Mouse (Mus musculus): Measurements from ENCODE around the gene Fzr1. TPM values are rescaled to one million over a fixed set of nuclear protein-coding genes. Genes with fewer than 3 reads are reported as not detected.

Fzr1 gene
- polyA plus RNA-seq, 1 experiment from 2014 or later, result 149 TPM

GRCm38 (mm10) chr10:81335393-81336340, 42.6 kb downstream of the Fzr1 start:
- H3K27ac ChIP-seq (ENCODE audit: low read depth, low read length), result 0 out of 2 replicates have a peak overlapping the region, but pooled peaks have one; percentile 17
- no peaks in the 10 kb centered on the region for H3K9me3 ChIP-seq (ENCODE audit: control insufficient read depth, low read length)
- no peak overlapping the region for H3K4me3 ChIP-seq (ENCODE audit: low read length)
- 35% methylated on average over 17 of the region's 19 CpGs for WGBS
- ATAC-seq, result 0 out of 2 replicates have a peak, but pooled peaks have one; percentile 37
- no peak overlapping the region for H3K9ac ChIP-seq (ENCODE audit: low read depth, low read length)
- no peaks in the 10 kb centered on the region; the same call in 1 of the 2 replicates for H3K4me1 ChIP-seq (ENCODE audit: control insufficient read depth, insufficient read depth, low read depth, low read length)
- H3K4me2 ChIP-seq (ENCODE audit: low read length), result no peak overlapping the region
- H3K36me3 ChIP-seq (ENCODE audit: control insufficient read depth, insufficient read depth, low read length), result no peaks in the 10 kb centered on the region
- H3K27me3 ChIP-seq (replicated peaks; ENCODE audit: control insufficient read depth, insufficient read depth, low read length), result peaks cover 12% of the 10 kb centered on the region

- no peak overlapping the region for H3K4me2 ChIP-seq (ENCODE audit: low read length)
These were observed 44.0 kb downstream of the Fzr1 start for GRCm38 (mm10) chr10:81334324-81334723.

GRCm38 (mm10) chr10:81332277-81332676, 46.0 kb downstream of the Fzr1 start:
- Histone ChIP-seq H3K4me1 (ENCODE audit: control insufficient read depth, insufficient read depth, low read depth, low read length) (no peaks in the 10 kb centered on the region; the same call in 1 of the 2 replicates), H3K4me3 (ENCODE audit: low read length) (no peak overlapping the region; the same call in 1 of the 2 replicates), H3K9me3 (ENCODE audit: control insufficient read depth, low read length) (no peaks in the 10 kb centered on the region), H3K4me2 (ENCODE audit: low read length) (0 out of 2 replicates have a peak overlapping the region, but pooled peaks have one; percentile 7), H3K9ac (ENCODE audit: low read depth, low read length) (no peak overlapping the region), H3K27ac (ENCODE audit: low read depth, low read length) (no peak overlapping the region), H3K36me3 (ENCODE audit: control insufficient read depth, insufficient read depth, low read length) (no peaks in the 10 kb centered on the region), H3K27me3 (replicated peaks; ENCODE audit: control insufficient read depth, insufficient read depth, low read length) (peaks cover 10% of the 10 kb centered on the region)
- no peak for ATAC-seq
- 14% methylated on average over 29 of the region's 29 CpGs for WGBS

More at GRCm38 (mm10) chr10:81334324-81334723, 44.0 kb downstream of the Fzr1 start:
- H3K27ac ChIP-seq (ENCODE audit: low read depth, low read length), result no peak overlapping the region
- no peaks in the 10 kb centered on the region for H3K36me3 ChIP-seq (ENCODE audit: control insufficient read depth, insufficient read depth, low read length)
- H3K4me1 ChIP-seq (ENCODE audit: control insufficient read depth, insufficient read depth, low read depth, low read length), result no peaks in the 10 kb centered on the region; the same call in 1 of the 2 replicates
- no peaks in the 10 kb centered on the region for H3K9me3 ChIP-seq (ENCODE audit: control insufficient read depth, low read length)
- 58% methylated on average over 11 of the region's 11 CpGs for WGBS
- peaks cover 10% of the 10 kb centered on the region for H3K27me3 ChIP-seq (replicated peaks; ENCODE audit: control insufficient read depth, insufficient read depth, low read length)
- no peak overlapping the region for H3K9ac ChIP-seq (ENCODE audit: low read depth, low read length)
- no peak for ATAC-seq
- H3K4me3 ChIP-seq (ENCODE audit: low read length), result no peak overlapping the region

GRCm38 (mm10) chr10:81330007-81330406, 48.3 kb downstream of the Fzr1 start:
- Histone ChIP-seq H3K27me3 (replicated peaks; ENCODE audit: control insufficient read depth, insufficient read depth, low read length) (peaks cover 10% of the 10 kb centered on the region), H3K9ac (ENCODE audit: low read depth, low read length) (no peak overlapping the region), H3K4me1 (ENCODE audit: control insufficient read depth, insufficient read depth, low read depth, low read length) (no peaks in the 10 kb centered on the region; the same call in 1 of the 2 replicates), H3K36me3 (ENCODE audit: control insufficient read depth, insufficient read depth, low read length) (peaks cover 19% of the 10 kb centered on the region), H3K27ac (ENCODE audit: low read depth, low read length) (no peak overlapping the region), H3K9me3 (ENCODE audit: control insufficient read depth, low read length) (no peaks in the 10 kb centered on the region), H3K4me3 (ENCODE audit: low read length) (no peak overlapping the region), H3K4me2 (ENCODE audit: low read length) (no peak overlapping the region)
- no peak for ATAC-seq
- 52% methylated on average over 4 of the region's 4 CpGs for WGBS

GRCm38 (mm10) chr10:81329194-81329975, 48.9 kb downstream of the Fzr1 start:
- ATAC-seq, result no peak
- 74% methylated on average over 10 of the region's 10 CpGs for WGBS
- H3K9ac ChIP-seq (ENCODE audit: low read depth, low read length), result peak overlapping the region; percentile 22; the same call in 1 of the 2 replicates

GRCm38 (mm10) chr10:81328386-81328785, 49.9 kb downstream of the Fzr1 start, which contains the start of gene Tbxa2r:
TSS of gene Tbxa2r (plus strand) at chr10:81328731.
- H3K4me1 ChIP-seq (ENCODE audit: control insufficient read depth, insufficient read depth, low read depth, low read length), result no peaks in the 10 kb centered on the region
- no peak within 1 kb of the TSS for H3K4me3 ChIP-seq (ENCODE audit: low read length)
- H3K27me3 ChIP-seq (replicated peaks; ENCODE audit: control insufficient read depth, insufficient read depth, low read length), result peaks cover 10% of the 10 kb centered on the region
- H3K36me3 ChIP-seq (ENCODE audit: control insufficient read depth, insufficient read depth, low read length), result peaks cover 35% of the 10 kb centered on the region
- 0 out of 2 replicates have a peak within 1 kb of the TSS, but pooled peaks have one; percentile 3 for H3K27ac ChIP-seq (ENCODE audit: low read depth, low read length)
- WGBS, result 14% methylated on average over 9 of the region's 10 CpGs
- H3K9ac ChIP-seq (ENCODE audit: low read depth, low read length), result peak within 1 kb of the TSS; percentile 22
- no peak for ATAC-seq
- H3K9me3 ChIP-seq (ENCODE audit: control insufficient read depth, low read length), result no peaks in the 10 kb centered on the region
- H3K4me2 ChIP-seq (ENCODE audit: low read length), result no peak within 1 kb of the TSS; the same call in 1 of the 2 replicates

More at GRCm38 (mm10) chr10:81329194-81329975, 48.9 kb downstream of the Fzr1 start:
- Histone ChIP-seq H3K27me3 (replicated peaks; ENCODE audit: control insufficient read depth, insufficient read depth, low read length) (peaks cover 10% of the 10 kb centered on the region), H3K9me3 (ENCODE audit: control insufficient read depth, low read length) (no peaks in the 10 kb centered on the region), H3K36me3 (ENCODE audit: control insufficient read depth, insufficient read depth, low read length) (peaks cover 25% of the 10 kb centered on the region), H3K27ac (ENCODE audit: low read depth, low read length) (no peak overlapping the region), H3K4me3 (ENCODE audit: low read length) (no peak overlapping the region), H3K4me1 (ENCODE audit: control insufficient read depth, insufficient read depth, low read depth, low read length) (no peaks in the 10 kb centered on the region), H3K4me2 (ENCODE audit: low read length) (no peak overlapping the region)

GRCm38 (mm10) chr10:81327959-81328358, 50.4 kb downstream of the Fzr1 start:
- Histone ChIP-seq H3K4me1 (ENCODE audit: control insufficient read depth, insufficient read depth, low read depth, low read length) (no peaks in the 10 kb centered on the region), H3K4me2 (ENCODE audit: low read length) (no peak overlapping the region), H3K9ac (ENCODE audit: low read depth, low read length) (no peak overlapping the region), H3K27ac (ENCODE audit: low read depth, low read length) (no peak overlapping the region), H3K36me3 (ENCODE audit: control insufficient read depth, insufficient read depth, low read length) (peaks cover 40% of the 10 kb centered on the region), H3K4me3 (ENCODE audit: low read length) (no peak overlapping the region), H3K27me3 (replicated peaks; ENCODE audit: control insufficient read depth, insufficient read depth, low read length) (peaks cover 9% of the 10 kb centered on the region), H3K9me3 (ENCODE audit: control insufficient read depth, low read length) (no peaks in the 10 kb centered on the region)
- ATAC-seq, result no peak
- WGBS, result 61% methylated on average over 2 of the region's 2 CpGs

- no peak; the same call in 1 of the 2 replicates for ATAC-seq
- no peak overlapping the region for H3K4me2 ChIP-seq (ENCODE audit: low read length)
- peaks cover 45% of the 10 kb centered on the region for H3K36me3 ChIP-seq (ENCODE audit: control insufficient read depth, insufficient read depth, low read length)
- H3K9ac ChIP-seq (ENCODE audit: low read depth, low read length), result no peak overlapping the region
- no peaks in the 10 kb centered on the region for H3K27me3 ChIP-seq (replicated peaks; ENCODE audit: control insufficient read depth, insufficient read depth, low read length)
- no peak overlapping the region for H3K4me3 ChIP-seq (ENCODE audit: low read length)
- no peaks in the 10 kb centered on the region for H3K9me3 ChIP-seq (ENCODE audit: control insufficient read depth, low read length)
- H3K4me1 ChIP-seq (ENCODE audit: control insufficient read depth, insufficient read depth, low read depth, low read length), result peaks cover 7% of the 10 kb centered on the region
- WGBS, result 72% methylated on average over 6 of the region's 6 CpGs
- H3K27ac ChIP-seq (ENCODE audit: low read depth, low read length), result 0 out of 2 replicates have a peak overlapping the region, but pooled peaks have one; percentile 29
These were observed 51.5 kb downstream of the Fzr1 start for GRCm38 (mm10) chr10:81326858-81327257.
